Mouse (Mus musculus): ENCODE results near the gene Adap1. TPM values are rescaled to one million over a fixed set of nuclear protein-coding genes. Genes with fewer than 3 reads are reported as not detected.
A peak's percentile ranks its signal among the peaks of the same experiment; 100 is the strongest.

Gene Adap1
- polyA plus RNA-seq, 1 experiment from 2014 or later: 7.7 TPM

- Histone ChIP-seq H3K4me2 (ENCODE audit: low read depth) (no peak overlapping the region), H3K4me1 (ENCODE audit: control insufficient read depth, insufficient read depth, low read length) (no peaks in the 10 kb centered on the region), H3K27me3 (ENCODE audit: control insufficient read depth, insufficient read depth, low read length) (no peaks in the 10 kb centered on the region), H3K4me3 (ENCODE audit: low read depth, low read length) (no peak overlapping the region), H3K9me3 (ENCODE audit: control insufficient read depth, low read length) (no peaks in the 10 kb centered on the region), H3K36me3 (ENCODE audit: control insufficient read depth, insufficient read depth, low read length) (no peaks in the 10 kb centered on the region), H3K9ac (ENCODE audit: low read length) (no peak overlapping the region), H3K27ac (ENCODE audit: low read depth, low read length) (no peak overlapping the region)
- ATAC-seq (ENCODE audit: insufficient read depth, low FRiP score, low TSS enrichment) (no peak), DNase-seq (ENCODE audit: low spot score) (no peak)
- 80% methylated on average over 4 of the region's 4 CpGs for WGBS
Observed at GRCm38 (mm10) chr5:139288591-139288990, 36.8 kb downstream of the Adap1 start.

GRCm38 (mm10) chr5:139287787-139288186 is 37.6 kb downstream of the Adap1 start:
- H3K9me3 ChIP-seq (ENCODE audit: control insufficient read depth, low read length): no peaks in the 10 kb centered on the region
- ATAC-seq (ENCODE audit: insufficient read depth, low FRiP score, low TSS enrichment): no peak
- WGBS: 86% methylated on average over 4 of the region's 4 CpGs
- no peak for DNase-seq (ENCODE audit: low spot score)
- no peak overlapping the region for H3K4me3 ChIP-seq (ENCODE audit: low read depth, low read length)
- H3K4me1 ChIP-seq (ENCODE audit: control insufficient read depth, insufficient read depth, low read length): no peaks in the 10 kb centered on the region
- H3K27me3 ChIP-seq (ENCODE audit: control insufficient read depth, insufficient read depth, low read length): no peaks in the 10 kb centered on the region
- no peak overlapping the region for H3K9ac ChIP-seq (ENCODE audit: low read length)
- H3K36me3 ChIP-seq (ENCODE audit: control insufficient read depth, insufficient read depth, low read length): no peaks in the 10 kb centered on the region
- H3K27ac ChIP-seq (ENCODE audit: low read depth, low read length): no peak overlapping the region
- no peak overlapping the region for H3K4me2 ChIP-seq (ENCODE audit: low read depth)

- no peak for DNase-seq (ENCODE audit: low spot score)
- Histone ChIP-seq H3K4me2 (ENCODE audit: low read depth) (no peak overlapping the region), H3K9me3 (ENCODE audit: control insufficient read depth, low read length) (no peaks in the 10 kb centered on the region), H3K36me3 (ENCODE audit: control insufficient read depth, insufficient read depth, low read length) (no peaks in the 10 kb centered on the region), H3K27me3 (ENCODE audit: control insufficient read depth, insufficient read depth, low read length) (no peaks in the 10 kb centered on the region), H3K27ac (ENCODE audit: low read depth, low read length) (no peak overlapping the region), H3K4me3 (ENCODE audit: low read depth, low read length) (no peak overlapping the region), H3K4me1 (ENCODE audit: control insufficient read depth, insufficient read depth, low read length) (no peaks in the 10 kb centered on the region), H3K9ac (ENCODE audit: low read length) (no peak overlapping the region)
- ATAC-seq (ENCODE audit: insufficient read depth, low FRiP score, low TSS enrichment): no peak
- 93% methylated on average over 5 of the region's 5 CpGs for WGBS
Observed at GRCm38 (mm10) chr5:139287099-139287498, 38.3 kb downstream of the Adap1 start.

- H3K4me2 ChIP-seq (ENCODE audit: low read depth): no peak overlapping the region
- 64% methylated on average over 14 of the region's 14 CpGs for WGBS
- no peaks in the 10 kb centered on the region for H3K36me3 ChIP-seq (ENCODE audit: control insufficient read depth, insufficient read depth, low read length)
- H3K9me3 ChIP-seq (ENCODE audit: control insufficient read depth, low read length): no peaks in the 10 kb centered on the region
- ATAC-seq (ENCODE audit: insufficient read depth, low FRiP score, low TSS enrichment) (no peak), DNase-seq (ENCODE audit: low spot score) (no peak)
- no peak overlapping the region for H3K9ac ChIP-seq (ENCODE audit: low read length)
- no peaks in the 10 kb centered on the region for H3K4me1 ChIP-seq (ENCODE audit: control insufficient read depth, insufficient read depth, low read length)
- H3K4me3 ChIP-seq (ENCODE audit: low read depth, low read length): no peak overlapping the region
- H3K27ac ChIP-seq (ENCODE audit: low read depth, low read length): no peak overlapping the region
- H3K27me3 ChIP-seq (ENCODE audit: control insufficient read depth, insufficient read depth, low read length): no peaks in the 10 kb centered on the region
Observed at GRCm38 (mm10) chr5:139286142-139286941, 39.1 kb downstream of the Adap1 start.

GRCm38 (mm10) chr5:139285383-139286067 is 39.9 kb downstream of the Adap1 start:
- no peak overlapping the region for H3K4me3 ChIP-seq (ENCODE audit: low read depth, low read length)
- no peak overlapping the region for H3K27ac ChIP-seq (ENCODE audit: low read depth, low read length)
- no peaks in the 10 kb centered on the region for H3K36me3 ChIP-seq (ENCODE audit: control insufficient read depth, insufficient read depth, low read length)
- H3K27me3 ChIP-seq (ENCODE audit: control insufficient read depth, insufficient read depth, low read length): no peaks in the 10 kb centered on the region
- H3K9me3 ChIP-seq (ENCODE audit: control insufficient read depth, low read length): no peaks in the 10 kb centered on the region
- ATAC-seq (ENCODE audit: insufficient read depth, low FRiP score, low TSS enrichment): no peak
- H3K9ac ChIP-seq (ENCODE audit: low read length): no peak overlapping the region
- DNase-seq (ENCODE audit: low spot score): no peak
- WGBS: 61% methylated on average over 8 of the region's 8 CpGs
- H3K4me1 ChIP-seq (ENCODE audit: control insufficient read depth, insufficient read depth, low read length): no peaks in the 10 kb centered on the region
- no peak overlapping the region for H3K4me2 ChIP-seq (ENCODE audit: low read depth)

- ATAC-seq (ENCODE audit: insufficient read depth, low FRiP score, low TSS enrichment) (no peak), DNase-seq (ENCODE audit: low spot score) (no peak)
- 96% methylated on average over 14 of the region's 14 CpGs for WGBS
- Histone ChIP-seq H3K4me2 (ENCODE audit: low read depth) (no peak overlapping the region), H3K36me3 (ENCODE audit: control insufficient read depth, insufficient read depth, low read length) (no peaks in the 10 kb centered on the region), H3K9me3 (ENCODE audit: control insufficient read depth, low read length) (no peaks in the 10 kb centered on the region), H3K27me3 (ENCODE audit: control insufficient read depth, insufficient read depth, low read length) (no peaks in the 10 kb centered on the region), H3K27ac (ENCODE audit: low read depth, low read length) (no peak overlapping the region), H3K4me3 (ENCODE audit: low read depth, low read length) (no peak overlapping the region), H3K9ac (ENCODE audit: low read length) (no peak overlapping the region), H3K4me1 (ENCODE audit: control insufficient read depth, insufficient read depth, low read length) (no peaks in the 10 kb centered on the region)
Observed at GRCm38 (mm10) chr5:139283460-139284180, 41.8 kb downstream of the Adap1 start.

GRCm38 (mm10) chr5:139282191-139282590 is 43.2 kb downstream of the Adap1 start:
- WGBS: 6% methylated on average over 15 of the region's 15 CpGs

GRCm38 (mm10) chr5:139281373-139282112 is 43.9 kb downstream of the Adap1 start:
- Histone ChIP-seq H3K27ac (ENCODE audit: low read depth, low read length) (no peak overlapping the region), H3K4me3 (ENCODE audit: low read depth, low read length) (no peak overlapping the region), H3K9ac (ENCODE audit: low read length) (no peak overlapping the region), H3K36me3 (ENCODE audit: control insufficient read depth, insufficient read depth, low read length) (no peaks in the 10 kb centered on the region), H3K4me1 (ENCODE audit: control insufficient read depth, insufficient read depth, low read length) (no peaks in the 10 kb centered on the region), H3K27me3 (ENCODE audit: control insufficient read depth, insufficient read depth, low read length) (no peaks in the 10 kb centered on the region), H3K9me3 (ENCODE audit: control insufficient read depth, low read length) (no peaks in the 10 kb centered on the region), H3K4me2 (ENCODE audit: low read depth) (no peak overlapping the region)
- no peak for ATAC-seq (ENCODE audit: insufficient read depth, low FRiP score, low TSS enrichment)
- 52% methylated on average over 11 of the region's 11 CpGs for WGBS
- no peak for DNase-seq (ENCODE audit: low spot score)

More at GRCm38 (mm10) chr5:139282191-139282590, 43.2 kb downstream of the Adap1 start:
- DNase-seq (ENCODE audit: low spot score) (peak; percentile 88), ATAC-seq (ENCODE audit: insufficient read depth, low FRiP score, low TSS enrichment) (no peak)
- no peaks in the 10 kb centered on the region for H3K9me3 ChIP-seq (ENCODE audit: control insufficient read depth, low read length)
- H3K27ac ChIP-seq (ENCODE audit: low read depth, low read length): no peak overlapping the region
- H3K4me1 ChIP-seq (ENCODE audit: control insufficient read depth, insufficient read depth, low read length): no peaks in the 10 kb centered on the region
- H3K4me2 ChIP-seq (ENCODE audit: low read depth): no peak overlapping the region
- H3K36me3 ChIP-seq (ENCODE audit: control insufficient read depth, insufficient read depth, low read length): no peaks in the 10 kb centered on the region
- no peak overlapping the region for H3K9ac ChIP-seq (ENCODE audit: low read length)
- no peak overlapping the region for H3K4me3 ChIP-seq (ENCODE audit: low read depth, low read length)
- no peaks in the 10 kb centered on the region for H3K27me3 ChIP-seq (ENCODE audit: control insufficient read depth, insufficient read depth, low read length)

All from neural tube, embryonic 11.5 days (tissue).